Mouse (Mus musculus): ENCODE measurements around the gene Olfr352.

The Olfr352 gene

DNA sequence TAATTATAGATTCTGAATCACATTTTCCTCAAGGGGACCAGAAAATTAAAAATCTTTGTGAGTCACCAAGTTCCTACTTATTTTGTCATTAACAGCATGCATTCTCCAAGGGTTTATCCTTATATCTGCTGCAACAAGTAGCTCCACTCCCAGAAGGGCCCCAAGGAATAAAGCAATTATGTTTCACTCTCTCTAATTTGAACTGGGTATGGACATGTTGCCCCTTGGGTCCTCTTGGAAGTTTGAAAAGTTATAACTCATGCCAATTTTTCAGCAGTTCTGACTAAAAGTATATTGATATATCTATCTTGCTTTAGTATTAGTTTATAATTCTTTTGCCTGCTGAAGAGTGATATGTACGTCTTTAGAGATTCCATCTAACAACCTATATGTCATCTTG is at the start of gene Olfr352:
Gene Olfr352, plus strand, starts transcription at position 301 of the 400 bp plus-strand sequence.
- DNase-seq, result no peak

DNA sequence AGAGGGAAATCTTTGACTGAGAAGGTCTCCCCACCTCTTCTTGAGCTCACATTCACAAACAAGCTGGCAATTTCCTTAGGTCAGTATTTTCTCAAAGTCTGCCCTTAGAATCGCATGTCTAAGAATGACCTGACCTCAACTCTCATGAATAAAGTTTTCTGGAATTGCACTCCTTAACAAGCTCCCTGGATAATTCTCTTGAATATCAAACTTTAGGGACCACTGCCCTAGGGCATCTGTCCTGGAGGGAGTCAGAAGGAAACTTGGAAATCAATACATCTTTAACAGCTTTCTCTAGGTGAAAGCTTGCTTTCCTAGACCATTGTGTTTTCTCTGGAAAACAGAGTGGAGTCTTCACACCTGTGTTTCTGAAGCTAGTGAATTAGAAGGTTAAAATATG is 22.2 kb upstream of the Olfr352 start, which contains the start of gene Olfr350:
Gene Olfr350, plus strand, starts transcription at position 301 of the 400 bp plus-strand sequence.
- no peak for DNase-seq

GRCm38 (mm10) chr2:36862560-36862959 is 5.7 kb upstream of the Olfr352 start, which contains the start of gene Olfr351:
Gene Olfr351 (minus strand): TSS chr2:36862660.
- DNase-seq, result no peak

GRCm38 (mm10) chr2:36892836-36893235 is 24.6 kb downstream of the Olfr352 start, which contains the start of gene Olfr353:
Gene Olfr353 (minus strand): TSS chr2:36892936.
- no peak for DNase-seq

DNA sequence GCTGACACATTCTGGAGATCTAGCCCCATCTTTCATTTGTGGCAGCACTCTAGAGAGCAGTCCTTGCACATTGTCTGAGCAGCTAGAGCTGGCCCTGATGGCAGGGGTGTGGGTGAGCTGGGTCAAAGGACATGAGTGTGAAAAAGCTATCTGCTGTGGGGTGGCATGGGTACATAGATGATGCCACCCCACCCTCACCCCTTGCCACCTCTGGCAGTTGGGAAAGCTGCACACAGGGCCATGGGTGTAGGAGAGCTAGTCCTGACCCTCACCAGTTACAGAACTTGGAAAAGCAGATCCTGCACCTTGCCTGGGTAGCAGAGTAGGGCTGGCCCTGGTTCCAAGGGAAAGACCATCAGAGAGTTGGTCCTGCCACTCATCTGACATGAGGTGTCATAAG is 28.9 kb downstream of the Olfr352 start:
- DNase-seq, result no peak

DNA sequence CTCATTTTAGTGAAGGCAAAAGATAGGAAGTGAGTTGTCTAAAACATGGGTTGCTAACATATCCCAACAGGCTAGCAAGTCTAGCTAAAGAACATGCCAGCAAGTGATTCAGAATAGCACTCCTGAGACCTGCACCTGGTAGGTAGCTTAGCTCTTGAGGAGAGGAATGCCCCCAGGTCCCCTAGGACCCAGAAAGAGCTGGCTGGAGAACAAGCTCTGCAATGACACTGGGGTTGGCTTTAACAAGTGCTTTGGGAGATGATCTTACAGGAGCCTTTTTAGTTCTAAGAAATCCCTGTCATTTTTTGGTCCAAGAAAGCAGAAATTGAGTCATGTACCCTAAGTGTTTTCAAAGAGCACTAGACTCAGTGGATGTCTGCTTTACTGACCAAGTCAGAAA is 37.1 kb downstream of the Olfr352 start, which contains the start of gene Olfr354:
Gene Olfr354, plus strand, starts transcription at position 301 of the 400 bp plus-strand sequence.
- DNase-seq, result no peak

Measured in right cerebral cortex, adult 18-20 months (tissue).